Mouse (Mus musculus) forebrain, postnatal 0 days (tissue): ENCODE data around the gene Emc1. TPM values are rescaled to one million over a fixed set of nuclear protein-coding genes. Genes with fewer than 3 reads are reported as not detected.

Source experiments
- ATAC-seq: fragments of 200-750 bp; cut with Nextera tagmentation; 2 replicates; pipeline ENCODE4 v1.8.0; 2017; ENCODE audit warnings: mild to moderate bottlenecking, moderate library complexity
- DNase-seq: peaks from one replicate; pipeline ENCODE4 v3.0.0-alpha.2; 2015
- H3K27ac ChIP-seq: fragments of 300-500 bp; sonication (generic); 2 replicates; pipeline ENCODE4 v1.5.1; 2014; ENCODE audit warnings: low read depth, mild to moderate bottlenecking, antibody characterized with exemption, low read length, moderate library complexity, mixed read lengths
- H3K27me3 ChIP-seq: fragments of 300-500 bp; sonication (generic); 2 replicates; pipeline ENCODE4 v1.6.1; 2014; ENCODE audit warnings: mild to moderate bottlenecking, low read length, mixed read lengths; ENCODE audit not compliant: insufficient read depth
- H3K36me3 ChIP-seq: fragments of 300-500 bp; sonication (generic); 2 replicates; pipeline ENCODE4 v1.6.1; 2014; ENCODE audit warnings: mild to moderate bottlenecking, moderate library complexity; ENCODE audit not compliant: insufficient read depth
- H3K4me1 ChIP-seq: fragments of 300-500 bp; sonication (generic); 2 replicates; pipeline ENCODE4 v1.6.1; 2014; ENCODE audit warnings: antibody characterized with exemption; ENCODE audit not compliant: insufficient read depth
- H3K4me2 ChIP-seq: fragments of 300-500 bp; sonication (generic); 2 replicates; pipeline ENCODE4 v1.6.1; 2014; ENCODE audit warnings: low read depth, mild to moderate bottlenecking, moderate library complexity
- H3K4me3 ChIP-seq: fragments of 300-500 bp; sonication (generic); 2 replicates; pipeline ENCODE4 v1.5.1; 2014; ENCODE audit warnings: low read depth, low read length, mixed read lengths
- H3K9ac ChIP-seq: fragments of 300-500 bp; sonication (generic); 2 replicates; pipeline ENCODE4 v1.6.1; 2014; ENCODE audit warnings: mild to moderate bottlenecking
- H3K9me3 ChIP-seq: fragments of 300-500 bp; sonication (generic); 2 replicates; pipeline ENCODE4 v1.6.1; 2016; ENCODE audit warnings: low read length
- CTCF ChIP-seq: sonication (generic); IDR thresholded peaks from 2 replicates; pipeline ENCODE4 v1.5.1; 2016; ENCODE audit warnings: antibody characterized with exemption, control low read depth, low read depth
- WGBS: fragments of 180-500 bp; shearing (Covaris S2); extraction: QIAGEN DNeasy Blood & Tissue Kit; methylation state at CpG from one replicate; pipeline ENCODE4 v1.1.7; 2014; 5-methylcytosine and 5-hydroxymethylcytosine counted together
- polyA plus RNA-seq: library from polyadenylated mRNA; unstranded; fragments of >200 nt; fragmentation: Nextera tagmentation; extraction: Ambion mirVana; gene quantifications from 2 replicates; pipeline ENCODE4 v1.2.1, GENCODE M21; 2015
- total RNA-seq: library from RNA; depleted of rRNA; stranded (reverse); fragments of >200 nt; gene quantifications from 2 replicates; pipeline ENCODE4 v1.2.3, GENCODE M21; 2014

Gene Emc1
- total and polyA plus RNA-seq, 2 experiments from 2014 or later = 41.4 to 65.8 TPM

DNA sequence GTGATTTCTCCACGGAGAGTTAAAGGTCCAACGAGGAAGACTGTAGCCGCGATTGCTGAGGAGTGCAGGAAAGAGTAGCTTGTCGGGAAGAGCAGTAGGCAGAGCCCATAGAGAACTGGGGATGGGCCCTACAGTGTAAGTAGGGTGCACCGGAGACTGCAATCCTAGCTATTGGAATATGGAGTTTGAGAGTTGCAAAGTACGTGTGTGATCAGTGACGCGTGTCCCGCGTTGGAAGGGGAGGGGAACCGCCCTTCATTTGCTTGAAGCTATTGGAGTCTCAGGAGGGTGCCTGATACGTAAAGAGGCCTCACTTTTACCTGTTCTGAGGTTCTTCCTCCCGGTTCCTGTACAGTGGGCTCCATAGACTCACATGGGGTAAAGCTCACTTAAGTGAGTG is 40.7 kb upstream of the Emc1 start:
- H3K27me3 ChIP-seq = no peaks in the 10 kb centered on the region
- TF ChIP-seq CTCF = no peak
- peak overlapping the region; percentile 93 for H3K4me3 ChIP-seq
- peak overlapping the region; percentile 79 for H3K9ac ChIP-seq
- peaks cover 19% of the 10 kb centered on the region; the same call in 1 of the 2 replicates for H3K4me1 ChIP-seq
- 16% methylated on average over 14 of the region's 14 CpGs for WGBS
- peak overlapping the region; percentile 92 for H3K4me2 ChIP-seq
- H3K9me3 ChIP-seq = no peaks in the 10 kb centered on the region
- H3K27ac ChIP-seq = no peak overlapping the region
- ATAC-seq = no peak
- peaks cover 18% of the 10 kb centered on the region for H3K36me3 ChIP-seq
- no peak for DNase-seq

GRCm38 (mm10) chr4:139312632-139313031 is 39.8 kb upstream of the Emc1 start:
- Histone ChIP-seq H3K4me2 (no peak overlapping the region), H3K27ac (no peak overlapping the region), H3K4me3 (no peak overlapping the region), H3K9ac (no peak overlapping the region), H3K4me1 (peaks cover 19% of the 10 kb centered on the region; the same call in 1 of the 2 replicates), H3K36me3 (peaks cover 18% of the 10 kb centered on the region), H3K27me3 (no peaks in the 10 kb centered on the region), H3K9me3 (no peaks in the 10 kb centered on the region)
- peak; percentile 36 for DNase-seq
- TF ChIP-seq CTCF = peak; percentile 58
- ATAC-seq = no peak
- 58% methylated on average over 4 of the region's 4 CpGs for WGBS

- no peak for TF ChIP-seq CTCF
- H3K9me3 ChIP-seq = no peaks in the 10 kb centered on the region
- no peaks in the 10 kb centered on the region for H3K27me3 ChIP-seq
- 93% methylated on average over 11 of the region's 11 CpGs for WGBS
- H3K4me2 ChIP-seq = no peak overlapping the region
- peaks cover 18% of the 10 kb centered on the region for H3K36me3 ChIP-seq
- H3K4me1 ChIP-seq = no peaks in the 10 kb centered on the region
- H3K27ac ChIP-seq = no peak overlapping the region
- no peak overlapping the region for H3K4me3 ChIP-seq
- no peak overlapping the region for H3K9ac ChIP-seq
- no peak for ATAC-seq
- DNase-seq = no peak
These were observed 33.9 kb upstream of the Emc1 start for GRCm38 (mm10) chr4:139318449-139318848.

- no peak overlapping the region for H3K4me2 ChIP-seq
- H3K9ac ChIP-seq = no peak overlapping the region
- TF ChIP-seq CTCF = no peak
- DNase-seq = no peak
- no peak for ATAC-seq
- no peak overlapping the region for H3K4me3 ChIP-seq
- no peaks in the 10 kb centered on the region for H3K27me3 ChIP-seq
- WGBS = 91% methylated on average over 4 of the region's 4 CpGs
- H3K27ac ChIP-seq = no peak overlapping the region
- H3K36me3 ChIP-seq = peaks cover 10% of the 10 kb centered on the region; the same call in 1 of the 2 replicates
- H3K9me3 ChIP-seq = no peaks in the 10 kb centered on the region
- no peaks in the 10 kb centered on the region for H3K4me1 ChIP-seq
These were observed 32.6 kb upstream of the Emc1 start for GRCm38 (mm10) chr4:139319740-139320139.

GRCm38 (mm10) chr4:139330605-139331004 is 21.8 kb upstream of the Emc1 start:
- no peaks in the 10 kb centered on the region for H3K9me3 ChIP-seq
- no peak overlapping the region for H3K27ac ChIP-seq
- no peak overlapping the region for H3K4me2 ChIP-seq
- peak; percentile 42 for DNase-seq
- H3K27me3 ChIP-seq = no peaks in the 10 kb centered on the region
- H3K36me3 ChIP-seq = no peaks in the 10 kb centered on the region
- H3K4me3 ChIP-seq = no peak overlapping the region
- peak; percentile 52 for TF ChIP-seq CTCF
- H3K4me1 ChIP-seq = no peaks in the 10 kb centered on the region
- WGBS = 13% methylated on average over 10 of the region's 10 CpGs
- no peak for ATAC-seq
- H3K9ac ChIP-seq = no peak overlapping the region

GRCm38 (mm10) chr4:139334631-139335295 is 17.6 kb upstream of the Emc1 start:
- Histone ChIP-seq H3K27me3 (no peaks in the 10 kb centered on the region), H3K27ac (no peak overlapping the region), H3K4me3 (no peak overlapping the region), H3K9me3 (no peaks in the 10 kb centered on the region), H3K4me1 (no peaks in the 10 kb centered on the region), H3K4me2 (no peak overlapping the region), H3K36me3 (no peaks in the 10 kb centered on the region), H3K9ac (no peak overlapping the region)
- no peak for TF ChIP-seq CTCF
- DNase-seq = no peak
- 76% methylated on average over 6 of the region's 9 CpGs for WGBS
- no peak for ATAC-seq

GRCm38 (mm10) chr4:139335507-139335906 is 16.9 kb upstream of the Emc1 start:
- Histone ChIP-seq H3K9me3 (no peaks in the 10 kb centered on the region), H3K4me1 (no peaks in the 10 kb centered on the region), H3K36me3 (no peaks in the 10 kb centered on the region), H3K4me2 (no peak overlapping the region), H3K27me3 (no peaks in the 10 kb centered on the region), H3K9ac (no peak overlapping the region), H3K27ac (no peak overlapping the region), H3K4me3 (no peak overlapping the region)
- TF ChIP-seq CTCF = no peak
- DNase-seq (no peak), ATAC-seq (no peak)
- WGBS = 61% methylated on average over 7 of the region's 7 CpGs
